Mouse (Mus musculus): ENCODE data around the gene Il4ra. TPM values are rescaled to one million over a fixed set of nuclear protein-coding genes. Genes with fewer than 3 reads are reported as not detected.

Il4ra gene
- polyA plus RNA-seq, 1 experiment from 2014 or later: 7.0 TPM

GRCm38 (mm10) chr7:125552851-125553555 lies 1.1 kb downstream of the Il4ra start:
- H3K36me3 ChIP-seq: no peaks in the 10 kb centered on the region
- ATAC-seq (ENCODE audit: insufficient number of reproducible peaks, insufficient read depth, low FRiP score, low TSS enrichment, low read depth): no peak
- peak overlapping the region; percentile 63 for H3K4me3 ChIP-seq
- peak overlapping the region; percentile 96 for H3K4me2 ChIP-seq
- no peaks in the 10 kb centered on the region for H3K9me3 ChIP-seq
- 70% methylated on average over 11 of the region's 11 CpGs for WGBS
- H3K27ac ChIP-seq: no peak overlapping the region
- H3K27me3 ChIP-seq: peaks cover 21% of the 10 kb centered on the region; the same call in 1 of the 2 replicates
- H3K4me1 ChIP-seq: peaks cover 30% of the 10 kb centered on the region
- peak overlapping the region; percentile 78 for H3K9ac ChIP-seq

- Histone ChIP-seq H3K9me3 (no peaks in the 10 kb centered on the region), H3K27ac (no peak overlapping the region), H3K4me3 (no peak overlapping the region), H3K27me3 (peaks cover 21% of the 10 kb centered on the region; the same call in 1 of the 2 replicates), H3K9ac (no peak overlapping the region), H3K4me2 (peak overlapping the region; percentile 96), H3K4me1 (peaks cover 34% of the 10 kb centered on the region), H3K36me3 (no peaks in the 10 kb centered on the region)
- 85% methylated on average over 13 of the region's 13 CpGs for WGBS
- ATAC-seq (ENCODE audit: insufficient number of reproducible peaks, insufficient read depth, low FRiP score, low TSS enrichment, low read depth): no peak
Observed at GRCm38 (mm10) chr7:125553653-125554428, 1.9 kb downstream of the Il4ra start.

- Histone ChIP-seq H3K27me3 (peaks cover 21% of the 10 kb centered on the region; the same call in 1 of the 2 replicates), H3K4me2 (no peak overlapping the region), H3K36me3 (no peaks in the 10 kb centered on the region), H3K9me3 (no peaks in the 10 kb centered on the region), H3K27ac (no peak overlapping the region), H3K4me3 (no peak overlapping the region), H3K9ac (no peak overlapping the region), H3K4me1 (peaks cover 34% of the 10 kb centered on the region)
- 88% methylated on average over 9 of the region's 9 CpGs for WGBS
- ATAC-seq (ENCODE audit: insufficient number of reproducible peaks, insufficient read depth, low FRiP score, low TSS enrichment, low read depth): no peak
Observed at GRCm38 (mm10) chr7:125554456-125555114, 2.7 kb downstream of the Il4ra start.

GRCm38 (mm10) chr7:125555351-125555872 lies 3.5 kb downstream of the Il4ra start:
- peaks cover 38% of the 10 kb centered on the region for H3K4me1 ChIP-seq
- ATAC-seq (ENCODE audit: insufficient number of reproducible peaks, insufficient read depth, low FRiP score, low TSS enrichment, low read depth): no peak
- H3K9me3 ChIP-seq: no peaks in the 10 kb centered on the region
- H3K9ac ChIP-seq: no peak overlapping the region
- H3K4me2 ChIP-seq: no peak overlapping the region
- WGBS: 74% methylated on average over 7 of the region's 7 CpGs
- no peaks in the 10 kb centered on the region for H3K36me3 ChIP-seq
- H3K27ac ChIP-seq: no peak overlapping the region
- H3K4me3 ChIP-seq: no peak overlapping the region
- H3K27me3 ChIP-seq: peaks cover 18% of the 10 kb centered on the region; the same call in 1 of the 2 replicates

GRCm38 (mm10) chr7:125556096-125556495 lies 4.2 kb downstream of the Il4ra start:
- Histone ChIP-seq H3K27ac (no peak overlapping the region), H3K4me1 (peaks cover 44% of the 10 kb centered on the region), H3K27me3 (peaks cover 12% of the 10 kb centered on the region; the same call in 1 of the 2 replicates), H3K9me3 (no peaks in the 10 kb centered on the region), H3K36me3 (no peaks in the 10 kb centered on the region), H3K9ac (no peak overlapping the region), H3K4me3 (no peak overlapping the region), H3K4me2 (no peak overlapping the region)
- WGBS: 76% methylated on average over 4 of the region's 4 CpGs
- no peak for ATAC-seq (ENCODE audit: insufficient number of reproducible peaks, insufficient read depth, low FRiP score, low TSS enrichment, low read depth)

- no peak overlapping the region for H3K9ac ChIP-seq
- H3K9me3 ChIP-seq: no peaks in the 10 kb centered on the region
- peaks cover 42% of the 10 kb centered on the region for H3K4me1 ChIP-seq
- no peak for ATAC-seq (ENCODE audit: insufficient number of reproducible peaks, insufficient read depth, low FRiP score, low TSS enrichment, low read depth)
- no peaks in the 10 kb centered on the region for H3K36me3 ChIP-seq
- H3K4me3 ChIP-seq: no peak overlapping the region
- H3K4me2 ChIP-seq: no peak overlapping the region
- peaks cover 12% of the 10 kb centered on the region; the same call in 1 of the 2 replicates for H3K27me3 ChIP-seq
- H3K27ac ChIP-seq: no peak overlapping the region
- WGBS: 46% methylated on average over 8 of the region's 8 CpGs
Observed at GRCm38 (mm10) chr7:125556865-125557264, 4.9 kb downstream of the Il4ra start.

- Histone ChIP-seq H3K4me3 (no peak overlapping the region), H3K4me2 (no peak overlapping the region), H3K9ac (no peak overlapping the region), H3K36me3 (no peaks in the 10 kb centered on the region), H3K4me1 (peaks cover 41% of the 10 kb centered on the region), H3K9me3 (no peaks in the 10 kb centered on the region), H3K27ac (no peak overlapping the region), H3K27me3 (0 out of 2 replicates have a peak, but pooled peaks cover 6% of the 10 kb centered on the region)
- WGBS: 65% methylated on average over 4 of the region's 4 CpGs
- no peak for ATAC-seq (ENCODE audit: insufficient number of reproducible peaks, insufficient read depth, low FRiP score, low TSS enrichment, low read depth)
Observed at GRCm38 (mm10) chr7:125558401-125558945, 6.6 kb downstream of the Il4ra start.

- peaks cover 39% of the 10 kb centered on the region for H3K4me1 ChIP-seq
- H3K9ac ChIP-seq: no peak overlapping the region
- H3K27me3 ChIP-seq: 0 out of 2 replicates have a peak, but pooled peaks cover 4% of the 10 kb centered on the region
- H3K36me3 ChIP-seq: no peaks in the 10 kb centered on the region
- H3K4me2 ChIP-seq: no peak overlapping the region
- no peak for ATAC-seq (ENCODE audit: insufficient number of reproducible peaks, insufficient read depth, low FRiP score, low TSS enrichment, low read depth)
- no peak overlapping the region; the same call in 1 of the 2 replicates for H3K27ac ChIP-seq
- 65% methylated on average over 5 of the region's 5 CpGs for WGBS
- H3K4me3 ChIP-seq: no peak overlapping the region
- no peaks in the 10 kb centered on the region for H3K9me3 ChIP-seq
Observed at GRCm38 (mm10) chr7:125558997-125559396, 7.1 kb downstream of the Il4ra start.

GRCm38 (mm10) chr7:125559537-125559936 lies 7.6 kb downstream of the Il4ra start:
- peaks cover 39% of the 10 kb centered on the region for H3K4me1 ChIP-seq
- H3K27ac ChIP-seq: no peak overlapping the region
- no peaks in the 10 kb centered on the region for H3K27me3 ChIP-seq
- no peak for ATAC-seq (ENCODE audit: insufficient number of reproducible peaks, insufficient read depth, low FRiP score, low TSS enrichment, low read depth)
- no peak overlapping the region for H3K9ac ChIP-seq
- no peak overlapping the region for H3K4me2 ChIP-seq
- H3K9me3 ChIP-seq: no peaks in the 10 kb centered on the region
- no peak overlapping the region for H3K4me3 ChIP-seq
- no peaks in the 10 kb centered on the region for H3K36me3 ChIP-seq
- 83% methylated on average over 10 of the region's 10 CpGs for WGBS

- H3K27ac ChIP-seq: no peak overlapping the region
- H3K27me3 ChIP-seq: no peaks in the 10 kb centered on the region
- no peaks in the 10 kb centered on the region for H3K9me3 ChIP-seq
- H3K4me3 ChIP-seq: no peak overlapping the region
- no peak overlapping the region for H3K9ac ChIP-seq
- ATAC-seq (ENCODE audit: insufficient number of reproducible peaks, insufficient read depth, low FRiP score, low TSS enrichment, low read depth): no peak
- H3K4me2 ChIP-seq: no peak overlapping the region
- H3K36me3 ChIP-seq: no peaks in the 10 kb centered on the region
- WGBS: 84% methylated on average over 7 of the region's 7 CpGs
- peaks cover 39% of the 10 kb centered on the region for H3K4me1 ChIP-seq
Observed at GRCm38 (mm10) chr7:125560146-125560785, 8.3 kb downstream of the Il4ra start.

All from embryonic facial prominence, embryonic 13.5 days (tissue).